ENCODE assay signal across 23 mouse cellular contexts in genomic region chr16:4395687-4396341, GRCm38 (mm10). TPM values are rescaled to one million over a fixed set of nuclear protein-coding genes. Genes with fewer than 3 reads are reported as not detected.
DNase-seq lines count a peak whose midpoint lies in the region; TF ChIP-seq lines count a peak whose summit lies in the region.
"Had no signal": no experiment of that assay in that cellular context is flagged by ENCODE, and none has a peak within 500 bp of the region (broad histone marks: within the 10 kb centered on the region; RNA-seq: fewer than 3 reads in every experiment).

No protein-coding gene starts in this region.

- peak overlapping the region; percentile 89 for H3K27ac ChIP-seq in gastrocnemius, adult 2 months
- peak overlapping the region; percentile 57 for H3K27ac ChIP-seq in left cerebral cortex, adult 2 months
- H3K27ac ChIP-seq: embryonic facial prominence, embryonic 12.5 days; hindbrain, embryonic 13.5 days; limb, embryonic 12.5 days; liver, embryonic 14.5 days; midbrain, embryonic 12.5 days; neural tube, embryonic 13.5 days had no signal

- H3K79me2 ChIP-seq in myocyte (ENCODE audit: control insufficient read depth, insufficient read depth), result no peaks in the 10 kb centered on the region

- H3ac ChIP-seq in myocyte (ENCODE audit: control insufficient read depth, insufficient read length), result no peak overlapping the region

- TF ChIP-seq CTCF in gastrocnemius, adult 2 months (IDR thresholded peaks at IDR 0.05), result no peak
- TF ChIP-seq CTCF in left cerebral cortex, adult 2 months (IDR thresholded peaks at IDR 0.05), result no peak

- no peak for DNase-seq in gastrocnemius, adult 2 months
- DNase-seq in gastrocnemius, postnatal 25 days, result no peak
- DNase-seq in left cerebral cortex, adult 2 months (ENCODE audit: extremely low spot score in 1 of 2, low spot score in 2 of 2), result no peak
- no peak for DNase-seq in left cerebral cortex, adult 9 months (ENCODE audit: low spot score in 2 of 2)
- DNase-seq in adipocyte (ENCODE audit: low spot score), result peak; percentile 56
- DNase-seq in cerebellum, adult 8-10 months, result no peak
- DNase-seq: cerebellum, adult 9-11 months; heart, postnatal 14 days; kidney, adult 8-10 months; kidney, postnatal 25 days; layer of hippocampus, adult 9-11 months; lung, postnatal 14 days; thymus, adult 18-20 months; thymus, postnatal 4 days had no signal

- no peaks in the 10 kb centered on the region for H3K27me3 ChIP-seq in myocyte (ENCODE audit: control insufficient read depth, insufficient read depth, insufficient read length)
- H3K27me3 ChIP-seq: CH12.LX; embryonic facial prominence, embryonic 12.5 days; hindbrain, embryonic 13.5 days; limb, embryonic 12.5 days; midbrain, embryonic 12.5 days; neural tube, embryonic 13.5 days had no signal

- peak overlapping the region; percentile 43 for H3K4me3 ChIP-seq in gastrocnemius, adult 2 months
- no peak overlapping the region for H3K4me3 ChIP-seq in left cerebral cortex, adult 2 months
- H3K4me3 ChIP-seq in myocyte, result no peak overlapping the region
- H3K4me3 ChIP-seq: embryonic facial prominence, embryonic 12.5 days; erythroblast, embryonic 14.5 days; hindbrain, embryonic 13.5 days; limb, embryonic 12.5 days; midbrain, embryonic 12.5 days; neural tube, embryonic 13.5 days had no signal

- H3K4me2 ChIP-seq in myocyte (ENCODE audit: low read depth), result peak overlapping the region; percentile 41
- H3K4me2 ChIP-seq: embryonic facial prominence, embryonic 12.5 days; hindbrain, embryonic 13.5 days; limb, embryonic 12.5 days; midbrain, embryonic 12.5 days; neural tube, embryonic 13.5 days had no signal

- TF ChIP-seq POLR2A in myocyte (IDR thresholded peaks at IDR 0.05; ENCODE audit: insufficient read length, low read depth), result no peak

- intact Hi-C loops in gastrocnemius, adult 2 months (cut with DNase I), result loop anchor here (5.0 kb wide), 1 partner anchor 79 kb away; no protein-coding TSS in a partner anchor
- intact Hi-C loops in left cerebral cortex, adult 2 months (cut with DNase I), result no loop called here

- no peaks in the 10 kb centered on the region for H3K36me3 ChIP-seq in myocyte (ENCODE audit: control insufficient read depth, insufficient read depth)
- H3K36me3 ChIP-seq: embryonic facial prominence, embryonic 12.5 days; hindbrain, embryonic 13.5 days; limb, embryonic 12.5 days; midbrain, embryonic 12.5 days; neural tube, embryonic 13.5 days had no signal

TF ChIP-seq in myocyte, 11 proteins besides CTCF, POLR2A, EP300 and RAD21:
- TF ChIP-seq E2F4 (IDR thresholded peaks at IDR 0.05; ENCODE audit: insufficient read depth), result no peak
- no peak for TF ChIP-seq TCF12 (IDR thresholded peaks at IDR 0.05; ENCODE audit: insufficient read depth, poor library complexity, severe bottlenecking)
- no peak for TF ChIP-seq POLR2AphosphoS2 (IDR thresholded peaks at IDR 0.05; ENCODE audit: insufficient read length, low read depth)
- TF ChIP-seq MAX (IDR thresholded peaks at IDR 0.05; ENCODE audit: low read depth), result no peak
- TF ChIP-seq REST (IDR thresholded peaks at IDR 0.05; ENCODE audit: insufficient read depth, insufficient read length), result no peak
- TF ChIP-seq MYOD1 (IDR thresholded peaks at IDR 0.05; ENCODE audit: control insufficient read depth in 1 of 3, insufficient read length in 2 of 3, low read depth in 2 of 3), result no peak
- TF ChIP-seq CEBPB (IDR thresholded peaks at IDR 0.05; ENCODE audit: insufficient read depth, poor library complexity, severe bottlenecking), result no peak
- TF ChIP-seq TCF3 (IDR thresholded peaks at IDR 0.05; ENCODE audit: insufficient read length, low read depth), result no peak
- TF ChIP-seq SRF (IDR thresholded peaks at IDR 0.05; ENCODE audit: control insufficient read depth, insufficient read length, low read depth), result no peak
- TF ChIP-seq MYOG (IDR thresholded peaks at IDR 0.05; ENCODE audit: control insufficient read depth in 1 of 3, insufficient read depth in 1 of 3, insufficient read length in 2 of 3, low read depth in 2 of 3), result no peak
- TF ChIP-seq USF1 (IDR thresholded peaks at IDR 0.05; ENCODE audit: low read depth), result no peak

RNA-seq across cellular contexts. Expression of gene Adcy9, which starts 24.5 kb away (rescaled TPM):
- 10 to 100 TPM; 33.2 to 52.2 TPM for total RNA-seq in gastrocnemius, adult 2 months (2021)
- 10 to 100 TPM; 27.0 to 28.2 TPM for total RNA-seq in gastrocnemius, postnatal 25 days (2021)
- total RNA-seq in left cerebral cortex, adult 2 months (2021), result 10 to 100 TPM; 73.3 to 80.4 TPM
- 4.6 TPM for polyA plus RNA-seq in myocyte (2012; fragmentation: generic; extraction: Trizol)
- polyA plus RNA-seq: erythroblast, embryonic 14.5 days had no signal
